Mouse (Mus musculus): ENCODE results near the gene Aftph.
"Not testable (repeated sequence)": the region's sequence is repeated elsewhere in the genome, so short reads cannot be mapped to it uniquely, and the experiment has no call there.

Aftph gene

DNA sequence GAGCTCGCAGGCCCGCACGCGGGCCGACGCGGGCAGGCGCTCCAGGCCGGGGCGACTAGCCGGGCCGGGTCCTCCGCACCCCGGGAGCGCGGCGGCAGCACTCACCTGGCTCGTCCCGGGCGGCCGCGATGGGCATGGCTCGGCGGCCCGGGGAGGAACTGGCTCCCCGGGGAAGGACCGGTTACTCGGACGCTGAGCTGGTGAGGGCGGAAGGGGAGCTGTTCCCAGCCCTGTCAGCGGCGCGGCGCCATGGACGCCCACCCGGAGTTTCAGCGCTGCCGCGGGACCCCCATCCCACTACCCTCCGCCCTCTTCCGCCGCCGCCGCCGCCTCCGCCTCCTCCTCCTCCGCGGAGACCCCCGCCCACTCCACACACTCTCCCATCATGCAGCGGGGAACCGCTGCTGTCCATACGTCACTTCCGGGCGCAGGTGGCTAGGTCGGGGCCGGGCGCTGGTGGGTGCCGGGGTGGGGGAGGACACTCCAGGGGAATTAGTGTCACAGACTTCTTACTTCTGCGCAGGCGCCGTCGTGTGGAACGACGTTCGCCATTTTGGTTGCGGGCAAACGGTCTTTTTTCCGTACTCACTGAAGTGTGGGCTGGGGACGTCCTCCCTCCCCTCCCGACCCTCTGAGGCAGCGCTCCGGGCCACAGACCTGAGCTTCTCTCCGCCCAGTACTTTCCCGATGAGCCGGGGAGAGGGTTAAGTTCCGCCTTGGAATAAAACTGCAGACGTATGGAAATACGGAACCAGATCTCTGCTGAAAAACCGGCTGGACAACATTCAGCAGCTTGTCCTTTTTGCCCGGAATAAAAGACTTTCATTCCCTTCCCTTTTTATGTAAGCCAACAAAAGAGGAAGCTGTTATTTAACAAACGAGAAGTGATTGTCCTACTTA lies at the start of gene Aftph:
TSS of gene Aftph (minus strand) at position 389 of the 900 bp plus-strand sequence.
- peak; percentile 85 for DNase-seq (ENCODE audit: low spot score)

DNA sequence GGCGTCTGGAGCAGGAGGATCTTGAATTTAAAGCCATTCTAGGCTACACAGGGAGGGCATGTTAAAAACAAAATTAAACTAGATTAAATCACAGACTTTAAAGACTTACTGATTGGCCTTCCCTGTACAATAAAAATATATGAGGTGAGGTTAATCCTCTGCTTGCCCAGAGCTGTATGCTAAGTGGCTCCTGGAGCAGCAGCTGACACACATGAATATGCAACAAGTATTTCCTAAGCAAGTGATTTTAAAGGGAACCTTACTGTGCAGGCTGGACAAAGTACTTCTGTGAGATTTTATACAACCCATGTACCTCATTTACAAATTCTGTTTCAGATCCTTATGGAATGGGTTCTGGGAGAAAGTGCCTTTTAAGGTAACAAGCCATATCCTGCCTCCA lies 47.6 kb upstream of the Aftph start:
- DNase-seq (ENCODE audit: low spot score), result no peak

DNA sequence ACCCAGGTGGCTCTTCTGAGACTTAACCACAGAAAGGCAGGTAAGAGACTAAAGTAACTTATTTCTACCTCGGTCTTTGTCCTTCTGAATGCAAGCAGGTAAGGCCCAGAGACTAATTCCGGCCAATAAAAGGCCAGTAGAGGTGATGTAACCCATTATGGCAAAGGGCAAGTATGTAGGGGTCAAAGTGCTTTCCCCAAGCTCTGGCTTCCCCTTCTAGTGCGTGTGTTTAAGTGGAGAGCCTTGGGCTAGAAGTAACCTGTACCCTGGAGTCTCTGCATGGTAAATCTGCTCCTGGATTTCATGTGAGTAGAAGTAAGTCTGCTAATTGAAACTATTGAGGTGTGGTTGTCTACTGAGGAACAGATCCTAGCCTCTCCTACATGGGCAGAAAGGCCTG lies 46.7 kb upstream of the Aftph start:
- no peak for DNase-seq (ENCODE audit: low spot score)

DNA sequence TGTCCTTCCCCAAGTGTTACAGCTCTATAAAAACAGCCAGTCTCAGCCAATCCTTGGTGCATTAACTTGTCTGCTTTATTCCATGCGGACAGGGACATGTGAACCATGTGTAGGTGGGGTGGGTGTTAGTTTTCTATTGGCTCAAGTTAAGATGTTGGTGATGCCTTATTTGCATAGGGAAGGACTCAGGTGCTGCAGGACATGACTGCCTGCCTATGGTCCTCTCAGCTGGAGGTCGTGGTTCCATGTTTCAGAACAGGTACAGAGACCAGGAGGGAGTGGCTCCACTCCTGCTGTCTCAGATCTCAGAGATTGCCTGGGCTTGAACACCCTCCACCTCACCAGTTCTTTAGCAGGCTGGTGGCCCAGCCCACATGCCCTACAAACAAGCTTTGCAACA lies 44.8 kb upstream of the Aftph start:
- no peak for DNase-seq (ENCODE audit: low spot score)

DNA sequence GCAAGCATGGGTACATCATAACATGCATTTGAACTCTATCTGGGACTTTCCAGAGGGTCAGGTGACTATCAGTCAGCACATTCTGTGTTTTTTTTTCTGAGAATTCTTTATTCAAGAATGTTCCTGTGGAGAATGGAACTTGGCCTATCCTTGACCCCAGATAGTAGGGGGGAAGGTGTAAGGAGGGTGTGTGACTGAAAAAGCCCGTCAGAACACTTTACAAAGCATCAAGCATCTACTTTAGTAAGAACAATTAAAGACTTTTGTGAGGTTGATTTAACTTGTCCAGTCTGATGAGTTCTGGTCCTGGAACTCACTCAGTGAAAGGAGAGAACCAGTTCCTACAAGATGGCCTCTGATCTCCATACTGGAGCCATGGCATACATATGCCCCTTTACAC lies 43.8 kb upstream of the Aftph start:
- no peak for DNase-seq (ENCODE audit: low spot score)

DNA sequence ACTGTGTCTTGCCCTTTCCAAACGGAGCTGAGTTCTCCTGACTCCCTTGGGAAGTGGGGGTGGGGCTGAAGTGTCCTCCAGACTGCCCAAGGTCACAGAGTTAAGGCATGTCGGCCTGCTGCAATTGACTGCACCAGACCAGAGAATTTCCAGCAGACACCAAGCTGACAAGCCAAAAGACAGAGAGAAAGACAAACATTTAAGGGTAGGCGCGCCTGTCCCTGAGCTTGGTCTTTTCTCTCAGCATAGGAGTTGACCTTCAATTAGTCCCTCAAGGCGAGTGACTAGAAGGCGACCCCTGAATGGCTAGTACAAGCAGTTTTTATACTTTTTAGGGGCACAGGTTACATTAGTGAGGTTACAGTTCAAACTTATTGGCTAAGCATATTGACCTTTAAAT lies 43.4 kb upstream of the Aftph start:
- DNase-seq (ENCODE audit: low spot score), result no peak

DNA sequence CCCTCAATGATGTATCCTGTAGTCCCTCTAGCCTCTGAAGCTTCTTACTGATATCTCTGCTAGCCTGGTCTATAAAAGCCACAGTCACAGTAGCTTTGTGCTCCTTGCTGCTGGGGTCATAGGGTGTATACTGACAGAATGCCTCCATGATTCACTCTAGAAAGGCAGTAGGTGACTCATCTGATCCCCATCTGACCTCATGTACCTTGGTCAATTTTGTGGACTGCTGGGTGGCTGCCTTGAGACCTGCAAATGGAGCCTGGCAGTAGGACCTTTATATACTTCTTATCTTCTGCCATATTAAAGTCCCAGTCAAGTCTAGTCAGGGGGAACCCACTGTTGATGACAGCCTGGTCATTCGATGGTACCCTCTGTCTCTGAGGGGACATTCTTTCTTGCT lies 42.1 kb upstream of the Aftph start:
- DNase-seq (ENCODE audit: low spot score), result no peak

DNA sequence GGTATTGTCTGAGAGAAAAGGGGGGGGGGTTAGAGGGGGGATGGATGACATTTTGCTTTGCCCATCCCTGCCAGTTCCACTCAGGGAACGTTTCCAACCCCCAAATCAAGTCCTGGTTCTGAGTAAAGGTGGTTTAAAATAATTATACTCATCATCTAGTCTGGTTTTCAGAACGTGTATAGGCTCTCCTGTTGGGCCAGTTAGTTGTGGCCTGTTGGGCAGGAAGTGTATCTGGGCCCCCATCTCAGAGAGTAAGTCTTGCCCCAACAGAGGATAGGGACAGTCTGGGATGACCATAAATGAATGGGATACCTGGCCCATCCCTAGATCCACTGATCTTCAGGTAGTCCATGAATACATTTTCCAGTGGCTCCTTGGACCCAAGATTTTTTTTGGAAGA lies 41.2 kb upstream of the Aftph start:
- DNase-seq (ENCODE audit: low spot score), result no peak

DNA sequence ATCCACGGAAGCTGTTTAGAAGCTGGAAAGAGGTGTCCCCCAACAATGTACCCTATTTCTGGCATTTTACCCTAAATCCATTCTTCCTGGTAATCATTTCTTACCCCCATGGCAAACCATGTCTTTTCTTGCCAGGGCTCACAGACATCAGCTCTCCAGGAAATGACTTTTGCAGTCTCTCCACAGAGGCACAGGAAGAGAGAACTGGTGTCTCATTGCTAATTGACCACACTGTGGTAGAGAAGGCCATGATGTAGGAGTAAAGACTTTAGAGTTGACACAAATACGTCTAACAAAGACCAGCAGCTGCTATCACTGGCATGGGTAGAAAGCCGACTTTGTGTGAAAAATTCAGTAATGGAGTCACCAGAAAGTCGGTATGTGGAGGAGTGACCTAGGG lies 38.9 kb upstream of the Aftph start:
- no peak for DNase-seq (ENCODE audit: low spot score)

DNA sequence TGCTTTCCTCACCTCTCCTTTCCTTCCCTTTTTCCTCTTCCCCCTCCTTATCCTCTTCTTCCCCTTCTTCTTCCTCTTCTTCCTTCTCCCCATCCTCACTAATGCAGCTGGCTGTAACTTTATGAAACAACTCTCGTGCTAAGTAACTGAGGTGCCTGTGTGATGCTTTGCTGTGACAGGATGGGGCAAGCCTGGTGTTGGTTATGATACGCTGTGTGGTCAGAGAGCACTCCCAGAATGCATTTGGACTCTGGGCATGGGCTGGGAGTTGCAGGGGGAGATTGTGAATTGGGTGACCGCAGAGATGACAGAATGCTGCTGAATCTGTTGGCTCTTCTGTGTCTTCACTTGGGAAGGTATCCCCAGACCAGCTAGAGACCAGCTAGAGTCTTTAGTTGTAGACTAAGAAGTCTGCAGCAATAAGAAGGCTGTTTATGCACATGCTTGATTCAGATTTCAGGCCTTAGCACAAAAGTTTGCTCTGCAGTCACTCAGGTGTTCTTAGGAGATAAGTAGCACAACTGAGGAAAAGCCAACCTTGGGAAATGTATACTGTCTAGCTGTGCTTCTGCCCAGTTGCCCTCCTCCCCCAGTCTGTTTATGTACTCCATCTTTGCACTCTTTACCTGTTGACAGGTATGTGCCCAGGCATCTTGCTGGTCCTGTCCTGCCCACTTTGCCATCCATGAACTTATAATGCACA lies 37.6 kb upstream of the Aftph start:
- DNase-seq (ENCODE audit: low spot score), result no peak

DNA sequence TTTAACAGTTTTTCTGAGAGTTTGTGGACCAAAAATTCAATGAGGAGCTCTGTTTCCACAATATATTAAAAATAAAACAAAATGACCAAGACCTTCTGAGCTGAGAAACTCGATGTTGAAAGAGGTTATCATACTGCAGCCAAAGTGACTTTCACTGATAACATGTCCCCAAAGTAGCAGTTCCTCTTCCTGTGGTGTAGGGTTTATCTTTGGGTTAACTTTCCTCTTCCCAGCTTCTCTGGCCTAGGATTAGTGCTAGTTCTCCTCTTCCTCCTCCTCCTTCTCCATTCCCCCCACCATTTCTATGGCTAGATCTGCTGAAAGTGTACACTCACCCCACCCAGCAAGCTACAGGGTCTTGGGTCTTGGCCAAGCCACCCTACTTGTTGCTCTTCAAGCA lies 36.9 kb upstream of the Aftph start:
- DNase-seq (ENCODE audit: low spot score), result no peak

DNA sequence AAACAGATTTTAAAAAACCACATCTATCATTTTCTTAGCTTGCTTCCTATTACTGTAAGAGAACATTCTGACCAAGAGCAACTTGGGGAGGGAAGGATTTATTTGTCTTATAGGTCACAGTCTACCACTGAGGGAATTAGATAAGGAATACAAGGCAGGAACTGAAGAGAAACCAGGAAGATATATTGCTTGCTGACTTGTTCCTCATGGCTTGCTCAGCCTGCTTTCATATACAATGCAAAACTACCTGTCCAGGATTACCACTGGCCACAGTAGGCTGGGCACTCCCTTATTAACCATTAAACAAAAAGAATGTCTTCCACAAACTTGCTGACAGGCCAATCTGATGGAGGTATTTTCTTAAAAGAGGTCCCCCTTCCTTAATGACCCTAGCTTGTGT lies 35.3 kb upstream of the Aftph start:
- no peak for DNase-seq (ENCODE audit: low spot score)

DNA sequence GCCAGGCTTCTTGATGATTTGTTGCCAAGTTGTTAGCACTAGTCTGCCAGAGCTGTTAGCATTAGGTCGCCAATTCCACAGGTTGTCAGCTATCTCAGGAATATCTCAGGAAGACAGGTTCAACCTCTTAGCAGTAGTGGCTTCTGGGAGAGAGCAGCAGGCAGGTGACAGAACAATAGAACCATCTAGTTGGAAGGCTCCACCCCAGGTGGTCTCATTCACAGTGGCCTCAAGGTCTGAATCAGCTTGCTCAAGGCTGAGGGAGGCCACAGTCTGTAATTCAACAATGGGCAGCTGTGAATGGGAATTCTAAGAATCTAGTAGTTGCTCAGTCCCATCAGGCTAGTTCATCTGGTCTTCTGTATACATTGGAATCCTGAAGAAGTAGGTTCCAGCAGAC lies 31.3 kb upstream of the Aftph start:
- DNase-seq (ENCODE audit: low spot score), result no peak

DNA sequence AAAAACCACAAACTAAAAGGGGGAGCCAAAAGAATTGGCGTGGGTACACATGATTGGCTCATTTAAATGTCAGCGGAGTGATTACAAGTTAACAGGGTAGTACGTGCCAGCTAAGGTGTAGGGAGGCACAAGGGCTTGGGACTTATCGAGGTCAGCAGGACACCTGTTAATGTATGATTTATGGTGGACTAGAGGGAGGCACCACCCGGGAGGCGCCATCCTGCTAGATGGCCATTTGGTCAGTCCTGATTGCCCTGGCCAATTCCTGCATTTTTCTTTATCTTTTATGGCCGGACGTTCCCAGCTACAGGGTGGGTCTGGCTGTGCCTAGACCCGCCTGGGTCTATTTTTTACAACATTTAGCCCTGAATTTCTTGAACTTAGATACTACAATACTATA lies 30.4 kb upstream of the Aftph start:
- DNase-seq (ENCODE audit: low spot score), result not testable (repeated sequence)

DNA sequence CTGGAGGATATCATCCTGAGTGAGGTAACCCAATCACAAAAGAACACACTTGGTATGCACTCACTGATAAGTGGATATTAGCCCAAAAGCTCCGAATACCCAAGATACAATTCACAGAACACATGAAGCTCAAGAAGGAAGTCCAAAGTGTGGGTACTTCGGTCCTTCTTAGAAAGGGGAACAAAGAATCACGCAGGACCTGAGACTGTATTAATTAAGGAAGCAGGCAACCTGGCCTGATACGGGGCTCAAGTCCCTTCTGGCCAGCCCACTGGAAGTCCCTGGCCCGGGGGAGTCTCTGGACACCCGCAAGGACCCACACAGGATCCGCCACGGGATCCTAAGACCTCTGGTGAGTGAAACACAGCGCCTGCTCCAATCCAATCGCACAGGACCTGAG lies 20.6 kb upstream of the Aftph start:
- DNase-seq (ENCODE audit: low spot score), result not testable (repeated sequence)

DNA sequence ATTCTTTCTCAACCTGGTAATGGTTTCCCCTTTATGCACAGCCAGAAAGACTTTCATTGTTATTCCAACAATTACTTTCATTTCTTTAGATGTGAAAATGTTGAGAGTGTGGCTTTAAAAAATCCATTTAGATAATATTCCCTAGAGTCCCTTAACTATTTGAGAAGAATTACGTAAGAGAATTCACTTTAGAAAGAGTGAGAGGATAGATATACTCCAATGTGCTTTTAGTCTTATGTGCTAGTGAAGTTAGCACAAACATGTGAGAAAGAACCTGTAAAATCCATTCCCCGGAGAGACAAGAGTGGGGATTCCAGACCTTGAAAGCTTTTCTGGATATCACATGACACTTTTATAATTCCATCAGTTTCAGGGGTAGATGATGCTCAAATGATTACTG lies 9.2 kb upstream of the Aftph start:
- DNase-seq (ENCODE audit: low spot score), result no peak

DNA sequence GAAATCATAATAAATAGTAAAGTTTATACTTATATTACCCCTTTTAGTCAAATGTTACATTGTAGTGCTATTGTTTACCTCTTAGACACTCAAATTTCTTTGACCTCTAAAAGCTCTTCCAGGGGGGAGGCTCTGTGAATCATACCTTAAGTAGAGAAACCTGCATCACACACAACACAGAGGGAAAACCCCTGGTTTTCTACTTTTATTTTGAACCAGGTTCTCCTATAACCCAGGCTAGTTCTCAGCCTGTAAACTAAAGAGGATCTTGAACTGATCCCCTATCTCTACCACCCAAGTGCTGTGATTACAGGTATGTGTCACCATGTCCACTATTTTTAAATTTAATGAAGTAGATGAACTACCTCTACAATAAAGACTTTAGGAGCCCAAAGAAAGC lies 2.0 kb upstream of the Aftph start:
- no peak for DNase-seq (ENCODE audit: low spot score)

DNA sequence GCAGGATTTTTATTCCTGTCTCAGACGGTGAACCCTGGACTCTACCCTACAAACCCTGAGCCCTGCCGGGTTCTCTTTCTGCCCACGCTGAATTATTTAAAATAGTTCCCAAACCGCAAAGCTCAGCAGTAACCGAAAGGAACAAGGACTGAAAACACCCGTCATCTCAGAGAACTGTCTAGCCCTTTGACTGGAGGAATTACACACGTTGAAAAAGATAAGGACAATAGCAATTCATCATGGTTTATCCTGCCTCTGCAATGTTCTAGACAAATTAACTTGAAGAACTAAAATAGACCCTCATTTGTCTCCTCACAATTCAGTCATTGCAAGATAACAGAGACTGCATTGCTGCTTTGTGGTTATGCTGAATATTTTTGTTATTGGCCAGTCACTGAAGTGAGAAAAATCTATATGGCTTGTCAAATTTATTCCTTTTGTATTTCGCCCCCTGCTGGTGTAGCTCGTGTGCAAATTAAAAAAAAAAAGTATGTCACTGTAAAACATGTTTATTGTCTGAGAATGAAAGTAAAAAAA lies 1.0 kb upstream of the Aftph start:
- DNase-seq (ENCODE audit: low spot score), result no peak

DNA sequence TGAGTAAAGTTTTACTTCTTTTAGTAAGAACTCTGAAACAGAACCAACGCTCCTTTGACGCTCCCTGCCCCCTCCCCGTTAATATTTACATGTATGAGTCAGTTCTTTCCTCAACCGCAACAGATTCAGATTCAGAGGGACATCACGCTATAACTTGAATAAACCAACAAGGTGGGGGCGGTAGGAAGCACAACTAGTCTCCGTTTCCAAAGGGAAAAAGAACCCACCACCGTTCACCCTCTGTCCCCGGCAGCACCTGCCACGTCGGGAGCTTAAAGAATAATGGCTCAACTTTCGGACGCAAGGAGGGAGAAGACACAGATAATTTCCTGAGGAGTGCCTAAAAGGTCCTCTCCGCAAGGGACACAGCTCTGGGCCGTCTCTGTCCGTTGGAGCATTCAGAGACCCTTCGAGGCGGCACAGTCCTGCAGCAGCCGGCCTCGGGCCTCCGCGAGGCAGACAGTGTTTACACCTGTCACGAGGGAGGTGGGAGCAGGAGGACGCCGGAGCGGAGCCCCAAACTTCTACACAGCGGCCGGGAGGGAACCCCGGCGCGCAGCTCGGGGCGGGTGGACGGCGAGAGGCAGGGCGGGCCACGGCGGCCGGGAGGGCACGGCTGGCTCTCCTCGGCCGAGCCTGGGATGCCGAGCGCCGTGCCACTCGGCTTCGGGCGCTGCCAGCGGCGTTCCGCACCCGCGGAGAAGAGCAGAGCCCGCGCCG lies 748 bp downstream of the Aftph start:
- DNase-seq (ENCODE audit: low spot score), result peak; percentile 18

DNA sequence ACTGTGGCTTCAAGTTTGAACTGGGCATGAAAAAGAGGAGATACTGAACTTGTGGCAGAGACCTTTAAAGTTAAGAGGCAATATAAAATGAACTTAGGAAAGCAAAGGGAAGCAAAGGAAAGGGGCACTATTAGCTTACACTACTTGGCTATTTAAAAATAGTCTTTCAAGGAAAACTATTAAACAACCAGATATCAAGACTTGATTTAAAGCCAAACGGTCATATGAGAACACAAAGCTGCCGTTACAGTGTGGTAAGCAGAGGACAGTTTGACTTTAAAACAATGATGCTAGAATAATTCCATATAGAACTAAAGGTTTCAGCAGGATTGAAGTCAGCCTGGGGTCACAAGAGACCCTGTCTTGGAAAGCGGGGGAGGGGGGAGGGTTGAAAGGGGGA lies 7.3 kb downstream of the Aftph start:
- DNase-seq (ENCODE audit: low spot score), result no peak

DNA sequence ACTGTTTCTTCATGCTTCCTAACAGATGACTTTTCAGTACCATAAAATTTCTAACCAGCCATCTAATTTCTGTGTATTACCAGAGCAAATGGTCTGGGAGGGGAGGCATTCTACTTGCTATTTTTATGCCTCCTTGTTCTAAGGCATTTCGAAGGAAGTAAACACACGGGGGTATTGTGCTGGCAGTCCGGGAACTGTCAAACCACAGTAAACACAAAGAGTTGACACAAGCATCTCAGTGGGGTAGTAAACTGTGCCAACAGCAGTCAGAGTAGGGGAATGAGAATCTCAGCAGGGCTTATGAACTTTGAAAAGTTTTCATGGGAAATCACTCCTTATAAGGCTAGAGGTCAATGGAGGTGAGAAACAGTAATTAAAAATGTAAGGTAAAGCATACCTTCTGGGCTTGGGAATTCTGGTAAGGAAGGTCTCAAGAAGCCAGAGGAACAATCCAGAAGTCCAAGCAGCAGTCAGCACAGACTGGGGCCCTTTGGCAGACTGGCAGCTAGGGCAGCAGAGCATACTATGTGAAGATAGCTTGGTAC lies 7.8 kb downstream of the Aftph start:
- DNase-seq (ENCODE audit: low spot score), result no peak

DNA sequence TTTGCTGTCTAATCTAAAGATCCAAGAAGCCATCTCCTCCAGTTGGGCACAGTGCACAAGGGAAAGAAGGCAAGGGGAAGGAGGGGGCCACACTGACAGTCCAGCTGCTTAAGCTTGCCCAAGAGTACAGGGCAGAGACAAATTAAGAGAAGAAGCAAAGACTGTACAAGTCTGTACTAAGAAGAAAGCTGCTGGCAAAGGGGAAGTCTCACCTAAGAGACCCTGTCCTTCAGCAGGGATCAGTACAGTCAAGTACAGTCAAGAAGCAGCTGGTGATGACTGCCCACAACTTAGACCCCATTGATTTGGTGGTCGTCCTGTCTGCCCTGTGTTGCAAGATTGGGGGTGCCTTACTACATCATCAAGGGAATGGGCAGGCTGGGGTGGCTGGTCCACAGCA lies 12.0 kb downstream of the Aftph start:
- no peak for DNase-seq (ENCODE audit: low spot score)
